Mouse (Mus musculus): ENCODE results near the gene Tbx2.

The Tbx2 gene

DNA sequence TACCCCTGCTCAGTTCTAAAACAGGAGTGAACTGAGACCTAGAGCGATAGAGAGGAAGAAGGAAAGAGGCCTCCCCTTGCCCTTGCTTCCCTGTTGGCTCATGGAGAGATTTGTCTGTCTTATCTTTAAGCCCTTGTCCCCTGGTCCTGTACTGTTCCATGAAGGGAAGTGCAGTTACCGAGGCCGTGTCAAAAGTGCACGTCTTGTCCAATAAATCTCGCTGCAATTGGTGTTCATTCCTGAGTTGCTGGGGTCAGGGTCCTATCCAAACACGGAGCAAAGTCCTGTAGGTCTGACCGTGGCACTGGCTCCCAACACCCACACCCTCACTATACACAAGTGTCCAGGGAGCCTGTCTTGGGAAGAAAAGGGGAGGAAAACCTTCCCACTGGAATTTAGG, 6.5 kb upstream of the Tbx2 start:
- DNase-seq = no peak

DNA sequence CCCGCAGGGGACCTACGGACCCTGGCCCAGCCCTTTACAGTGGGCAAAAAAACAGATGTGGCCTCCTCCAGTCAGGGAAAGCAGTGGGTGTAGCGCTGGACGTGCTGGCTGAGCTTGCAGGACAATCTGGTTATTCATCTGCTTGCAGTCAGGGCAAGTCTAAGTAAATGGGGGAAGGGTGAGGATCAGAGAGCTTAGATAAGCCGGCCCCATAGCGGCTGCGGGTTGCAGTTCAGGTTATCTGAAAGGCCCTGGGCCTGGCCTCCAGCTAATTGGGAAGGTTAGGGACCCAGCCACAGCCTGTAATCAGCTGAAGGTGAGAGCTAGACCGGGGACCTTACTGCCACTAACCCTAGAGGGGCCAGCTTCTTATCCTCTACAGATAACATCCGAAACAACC, 5.0 kb upstream of the Tbx2 start:
- DNase-seq = peak; percentile 28

DNA sequence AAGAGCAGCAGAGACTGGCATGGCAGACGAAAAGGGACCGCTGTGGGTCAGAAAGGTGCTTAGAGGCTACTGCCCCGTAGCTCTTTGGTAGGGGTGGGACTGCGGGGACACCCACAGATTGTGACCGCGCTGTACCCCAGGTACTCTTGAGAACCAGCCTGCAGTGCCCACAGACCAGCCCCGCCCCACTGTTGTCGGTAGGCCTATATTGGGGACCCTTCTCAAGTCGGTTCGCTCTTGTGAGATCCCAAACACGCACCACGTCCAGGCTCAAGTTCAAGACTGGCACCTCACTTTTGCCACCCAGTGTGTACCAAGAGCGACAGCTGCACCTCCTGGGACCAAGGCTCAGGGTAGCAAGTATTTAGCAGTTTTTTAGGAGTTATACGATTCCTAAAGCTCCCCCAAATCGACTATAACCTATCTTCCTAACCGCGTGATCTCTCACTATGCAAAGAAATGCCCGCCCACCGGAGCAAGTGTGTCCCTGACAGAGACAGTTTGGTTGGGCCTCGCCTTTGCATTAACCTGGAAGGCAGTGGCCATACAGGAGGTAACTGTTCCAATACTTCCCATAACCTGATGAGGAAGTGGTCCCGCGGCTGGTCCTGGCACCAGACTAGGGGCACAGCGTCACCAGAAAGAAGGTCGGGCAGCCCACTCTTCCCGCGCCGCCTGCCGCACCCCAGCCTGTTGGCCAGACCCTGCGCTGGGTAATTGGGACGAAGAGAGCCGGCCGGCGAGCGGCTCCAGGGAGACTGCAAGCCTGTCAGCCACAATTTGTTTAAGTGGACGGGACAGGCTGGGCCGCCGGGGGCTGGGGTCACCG, 3.4 kb upstream of the Tbx2 start:
- peak; percentile 45 for DNase-seq

DNA sequence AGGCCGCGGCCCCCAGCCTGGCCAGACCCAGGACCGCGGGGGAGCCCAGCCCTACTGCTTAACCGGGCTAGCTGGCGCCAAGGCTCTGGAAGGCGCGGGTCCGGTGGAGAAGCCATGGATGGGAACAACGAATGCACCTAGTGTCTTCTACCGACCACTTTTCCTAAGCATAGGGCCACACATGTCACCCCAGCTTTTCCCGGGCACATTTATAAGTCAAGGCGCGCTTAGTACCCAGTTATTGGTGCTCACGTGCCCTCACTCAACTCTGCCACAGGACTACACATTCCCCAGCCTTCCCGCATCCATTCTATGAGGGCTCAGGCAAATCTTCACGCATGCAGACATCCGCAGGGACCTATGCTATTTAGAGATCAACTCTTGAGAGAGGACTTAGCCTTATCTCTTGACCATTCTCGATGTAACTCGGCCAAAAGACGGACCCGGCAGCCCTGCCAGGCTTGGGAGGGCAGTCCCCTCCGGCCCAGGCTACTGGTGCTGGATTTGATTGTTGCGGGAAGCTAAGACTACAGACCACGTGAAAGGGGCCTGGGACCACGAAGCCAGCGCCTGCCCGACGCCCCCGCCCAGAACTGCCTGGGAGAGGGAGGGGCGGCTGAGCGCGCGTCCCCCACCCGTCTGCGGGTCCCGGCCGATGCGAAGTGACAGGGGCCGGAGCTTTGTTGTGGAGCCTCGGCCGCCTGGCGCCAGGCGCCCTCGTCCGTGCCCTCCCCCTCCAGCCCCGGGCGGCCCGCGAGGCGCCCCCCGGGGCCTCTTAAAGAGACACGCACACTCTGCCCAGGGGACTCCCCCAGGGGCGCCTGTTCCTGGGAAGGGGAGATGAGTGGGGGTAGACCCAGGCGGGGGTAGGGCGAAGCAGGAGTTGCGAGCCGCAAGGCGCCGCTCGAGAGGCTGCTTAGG, 2.6 kb upstream of the Tbx2 start:
- DNase-seq = peak; percentile 73

DNA sequence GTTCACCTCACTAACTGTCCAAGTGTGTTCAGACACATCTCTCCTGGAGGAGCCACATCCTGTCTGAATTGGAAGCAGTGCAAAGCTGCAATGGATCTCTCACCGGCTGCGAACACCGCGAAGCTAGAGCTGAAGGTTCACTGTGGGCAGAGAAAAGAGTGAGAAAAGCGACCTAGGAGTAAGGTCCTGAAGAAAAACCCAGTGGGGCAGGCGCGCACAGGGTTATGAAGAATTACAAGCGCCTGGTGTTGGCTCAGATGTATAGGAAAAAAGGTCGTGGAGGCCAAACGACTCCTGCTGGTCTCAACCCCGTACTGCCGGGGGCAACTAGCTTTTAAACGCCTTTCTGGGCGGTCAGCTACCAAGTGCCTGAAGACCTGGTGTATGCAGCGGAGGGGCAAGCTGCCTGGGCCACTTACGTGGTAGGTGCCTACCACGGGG, 1.4 kb upstream of the Tbx2 start:
- peak; percentile 73 for DNase-seq

DNA sequence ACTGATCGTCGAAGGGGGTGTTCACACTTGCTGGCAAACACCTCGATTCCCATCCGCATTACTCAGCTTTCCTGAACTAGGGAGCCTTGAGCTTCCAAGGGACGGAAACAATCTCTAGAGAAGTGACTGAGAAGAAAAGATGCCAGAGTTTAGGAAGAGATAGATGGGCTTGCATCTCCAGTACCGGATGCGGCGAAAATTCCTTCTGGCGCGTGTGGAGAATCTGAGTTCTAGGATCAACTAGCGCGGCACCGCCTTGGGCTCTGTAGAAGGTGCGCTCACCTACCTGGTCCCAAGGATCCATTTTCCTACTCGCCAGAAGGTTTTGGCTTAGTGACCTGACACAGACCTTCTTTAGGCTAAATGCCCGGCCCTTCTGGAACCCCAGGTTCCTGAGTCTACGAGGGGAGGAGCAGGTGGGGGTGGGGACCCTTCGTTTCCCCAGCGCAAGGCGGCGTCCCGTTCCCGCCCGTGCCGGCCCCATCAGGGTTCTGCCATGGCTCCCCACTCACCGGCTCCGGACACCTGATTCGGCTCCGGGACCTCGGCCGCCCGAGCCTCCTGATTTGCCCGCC, 608 bp upstream of the Tbx2 start:
- DNase-seq = peak; percentile 66

DNA sequence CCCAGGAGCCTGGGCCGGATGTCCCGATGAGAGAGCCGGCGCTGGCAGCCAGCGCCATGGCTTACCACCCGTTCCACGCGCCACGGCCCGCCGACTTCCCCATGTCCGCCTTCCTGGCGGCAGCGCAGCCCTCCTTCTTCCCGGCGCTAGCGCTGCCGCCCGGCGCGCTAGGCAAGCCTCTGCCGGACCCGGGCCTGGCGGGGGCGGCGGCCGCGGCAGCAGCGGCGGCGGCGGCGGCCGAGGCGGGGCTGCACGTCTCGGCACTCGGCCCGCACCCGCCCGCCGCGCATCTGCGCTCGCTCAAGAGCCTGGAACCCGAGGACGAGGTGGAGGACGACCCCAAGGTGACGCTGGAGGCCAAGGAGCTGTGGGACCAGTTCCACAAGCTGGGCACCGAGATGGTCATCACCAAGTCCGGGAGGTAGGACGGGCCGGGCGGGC, 750 bp downstream of the Tbx2 start:
- DNase-seq = peak; percentile 64

DNA sequence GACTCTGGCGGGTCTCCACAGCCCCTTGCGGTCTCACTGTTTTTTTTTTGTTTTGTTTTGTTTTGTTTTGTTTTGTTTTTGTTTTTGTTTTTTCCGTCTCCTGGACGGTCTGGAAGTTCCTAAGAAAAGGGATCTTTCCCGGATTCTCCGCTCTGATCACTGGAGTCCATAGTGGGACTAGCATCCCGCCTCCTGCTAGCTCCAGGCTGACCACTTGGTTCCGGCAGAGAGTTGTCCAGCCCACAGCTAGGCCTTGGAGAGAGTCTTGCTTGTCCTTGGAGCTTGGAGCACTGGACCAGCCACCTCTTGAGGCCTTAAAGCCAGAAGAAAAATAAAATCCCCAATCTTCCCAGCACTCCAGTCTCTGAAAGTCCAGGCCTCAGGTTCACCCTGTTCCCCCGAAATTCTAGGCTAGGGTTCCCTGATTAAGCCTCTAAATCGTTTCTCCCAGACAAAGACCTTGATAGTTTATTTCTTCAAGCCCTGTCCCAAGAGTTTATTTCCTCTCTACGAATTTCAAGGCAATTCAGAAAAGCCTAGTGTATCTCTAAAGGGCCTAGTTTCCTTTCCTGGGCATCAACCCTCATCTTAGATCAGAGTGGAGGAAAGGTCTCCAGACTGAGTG, 1.5 kb downstream of the Tbx2 start:
- DNase-seq = peak; percentile 32

DNA sequence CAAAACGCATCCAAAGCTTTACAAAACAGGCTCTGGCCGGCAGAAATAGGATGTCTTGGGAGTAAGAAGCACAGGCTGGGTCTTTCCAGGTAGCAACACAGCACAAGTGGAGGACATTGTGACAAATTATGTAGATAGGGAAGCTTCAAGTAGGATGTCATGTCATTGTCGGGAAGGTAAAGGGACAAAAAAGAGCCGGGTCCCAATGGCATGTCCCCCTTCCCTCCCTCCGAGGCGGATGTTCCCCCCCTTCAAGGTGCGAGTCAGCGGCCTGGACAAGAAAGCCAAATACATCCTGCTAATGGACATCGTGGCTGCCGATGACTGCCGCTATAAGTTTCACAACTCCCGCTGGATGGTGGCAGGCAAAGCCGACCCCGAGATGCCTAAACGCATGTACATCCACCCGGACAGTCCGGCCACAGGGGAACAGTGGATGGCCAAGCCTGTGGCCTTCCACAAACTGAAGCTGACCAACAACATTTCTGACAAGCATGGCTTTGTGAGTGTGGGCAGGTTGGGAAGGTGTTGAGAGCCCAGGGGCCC, 2.1 kb downstream of the Tbx2 start:
- DNase-seq = peak; percentile 51

DNA sequence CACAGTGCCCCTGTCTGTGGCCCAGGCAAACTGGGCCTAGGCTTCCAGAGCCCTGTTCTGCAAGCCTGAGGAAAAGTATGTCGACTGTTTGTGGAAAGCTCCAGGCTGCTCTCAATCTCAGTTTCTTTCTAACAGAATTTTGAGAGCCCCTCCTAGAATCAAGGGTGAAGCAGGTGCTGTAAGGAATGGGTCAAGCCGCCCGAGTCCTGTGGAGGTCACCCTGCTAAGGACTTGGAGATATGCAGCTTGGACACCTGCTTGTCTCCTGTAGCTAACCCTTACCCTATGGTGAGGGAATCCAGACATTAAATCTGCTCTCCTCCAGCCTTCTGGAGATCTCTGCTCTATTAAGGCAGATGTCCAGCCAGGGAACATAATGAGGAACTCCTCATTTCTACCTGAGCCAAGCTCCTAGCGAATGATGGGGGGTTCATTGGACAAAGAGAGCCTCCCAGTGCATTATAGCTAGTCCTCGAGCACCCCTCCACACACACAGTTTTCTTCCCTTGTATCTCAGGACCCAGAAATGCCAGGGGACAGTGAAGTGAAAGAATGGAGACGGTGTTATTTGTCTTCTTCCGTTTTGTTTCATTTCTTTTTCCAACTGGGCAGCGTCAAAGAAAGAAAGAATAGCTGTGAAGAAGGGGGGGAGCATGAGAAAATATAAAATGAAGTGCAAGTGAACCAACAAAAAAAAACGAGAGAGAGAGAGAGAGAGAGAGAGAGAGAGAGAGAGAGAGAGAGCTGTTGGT, 2.8 kb downstream of the Tbx2 start:
- no peak for DNase-seq

DNA sequence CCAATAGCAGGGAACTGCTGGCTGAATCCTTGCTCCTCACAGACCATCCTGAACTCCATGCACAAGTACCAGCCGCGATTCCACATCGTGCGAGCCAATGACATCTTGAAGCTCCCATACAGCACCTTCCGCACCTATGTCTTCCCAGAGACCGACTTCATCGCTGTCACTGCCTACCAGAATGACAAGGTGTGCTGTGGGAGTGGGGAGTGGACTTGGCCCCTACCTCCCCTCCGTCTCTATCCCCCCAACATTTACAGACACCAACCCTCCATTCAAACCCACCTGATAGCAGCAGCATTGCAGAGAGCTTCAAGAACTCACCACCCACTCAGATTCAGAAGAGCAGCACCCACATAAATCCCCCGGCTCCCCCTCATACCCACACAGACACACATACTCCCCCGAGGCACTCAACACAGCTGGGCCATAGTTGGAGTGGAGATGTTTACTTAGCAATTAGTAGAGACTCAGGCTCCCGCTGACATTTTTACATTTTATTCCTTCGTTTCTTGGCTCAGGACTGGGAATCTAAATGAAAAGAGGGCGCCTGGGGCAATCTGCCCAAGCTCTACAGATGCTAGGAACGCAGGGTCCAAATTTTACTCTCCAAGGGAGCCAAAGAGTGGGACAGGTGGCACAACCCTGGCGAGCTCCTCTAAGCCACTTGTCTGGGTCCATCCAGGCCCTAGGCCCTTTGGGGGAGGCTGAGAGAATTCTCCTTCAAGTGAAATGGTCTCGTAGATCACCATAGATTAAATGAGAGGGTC, 3.6 kb downstream of the Tbx2 start:
- peak; percentile 29 for DNase-seq

DNA sequence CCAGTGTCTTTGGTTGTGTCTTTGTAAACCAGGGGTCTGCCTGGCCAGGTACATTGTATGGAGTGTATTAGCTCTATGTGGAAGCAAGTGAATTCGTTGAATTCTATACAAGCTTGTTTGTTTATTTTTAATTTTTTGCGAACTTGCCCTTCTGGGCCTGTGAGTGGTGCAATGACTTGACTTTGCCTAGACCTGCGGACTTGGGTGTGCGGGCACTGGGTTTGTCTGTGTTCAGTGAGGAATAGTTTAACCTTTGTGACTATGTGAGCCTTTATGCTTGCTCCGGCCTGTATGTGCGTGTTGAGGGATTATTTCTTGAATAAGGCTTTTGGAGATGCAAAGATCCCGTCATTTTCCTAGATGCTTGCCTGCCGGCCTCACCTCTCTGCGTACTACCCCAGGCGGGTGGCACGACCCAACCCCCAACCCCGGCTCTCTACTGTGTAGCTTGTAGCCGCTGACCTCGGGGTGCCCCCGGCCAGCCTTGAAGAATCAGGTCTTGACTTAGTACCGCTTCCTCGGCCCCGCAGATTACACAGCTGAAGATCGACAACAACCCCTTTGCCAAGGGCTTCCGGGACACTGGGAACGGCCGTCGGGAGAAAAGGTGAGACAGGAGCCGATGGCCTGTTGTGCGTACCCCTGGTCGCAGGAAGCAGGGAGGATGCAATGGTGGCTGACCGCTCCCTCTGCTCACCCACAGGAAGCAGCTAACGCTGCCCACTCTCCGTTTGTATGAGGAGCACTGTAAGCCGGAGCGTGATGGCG, 4.4 kb downstream of the Tbx2 start:
- peak; percentile 55 for DNase-seq

DNA sequence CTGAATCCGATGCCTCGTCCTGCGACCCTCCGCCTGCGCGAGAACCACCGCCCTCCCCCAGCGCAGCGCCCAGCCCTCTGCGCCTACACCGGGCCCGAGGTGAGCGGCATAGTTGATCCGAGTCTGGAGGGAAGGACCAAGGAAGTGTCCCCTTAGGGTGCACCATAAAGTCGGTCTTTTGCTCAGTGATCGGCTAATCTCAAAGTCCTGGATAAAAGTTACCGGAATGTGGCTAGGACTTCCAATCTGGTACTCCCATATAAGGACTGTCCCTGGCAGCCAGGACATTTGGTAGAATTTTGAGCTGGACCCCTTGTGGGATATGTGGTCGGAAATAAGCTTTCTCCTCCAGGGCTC, 4.9 kb downstream of the Tbx2 start:
- DNase-seq = no peak

DNA sequence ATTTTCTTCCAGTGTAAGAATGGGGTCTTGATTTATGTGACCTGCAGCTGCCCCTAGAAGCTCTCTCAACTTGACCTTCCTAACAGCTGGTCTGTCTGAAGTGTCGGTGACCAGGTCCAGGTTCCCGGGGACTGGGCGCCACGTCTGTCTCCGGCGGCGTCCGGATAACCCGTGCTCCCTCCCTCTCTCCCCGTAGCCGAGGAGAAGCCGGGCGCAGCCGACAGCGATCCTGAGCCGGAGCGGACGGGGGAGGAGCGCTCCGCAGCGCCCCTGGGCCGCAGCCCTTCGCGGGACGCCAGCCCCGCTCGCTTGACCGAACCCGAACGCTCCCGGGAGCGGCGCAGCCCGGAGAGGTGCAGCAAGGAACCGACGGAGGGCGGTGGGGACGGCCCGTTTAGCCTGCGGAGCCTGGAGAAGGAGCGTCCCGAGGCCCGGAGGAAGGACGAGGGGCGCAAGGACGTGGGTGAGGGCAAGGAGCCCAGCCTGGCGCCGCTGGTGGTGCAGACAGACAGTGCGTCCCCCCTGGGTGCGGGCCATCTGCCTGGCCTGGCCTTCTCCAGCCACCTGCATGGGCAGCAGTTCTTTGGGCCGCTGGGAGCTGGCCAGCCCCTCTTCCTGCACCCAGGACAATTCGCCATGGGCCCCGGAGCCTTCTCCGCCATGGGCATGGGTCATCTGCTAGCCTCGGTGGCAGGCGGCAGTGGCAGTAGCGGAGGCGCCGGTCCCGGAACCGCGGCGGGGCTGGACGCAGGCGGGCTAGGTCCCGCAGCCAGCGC, 5.5 kb downstream of the Tbx2 start:
- peak; percentile 51 for DNase-seq

DNA sequence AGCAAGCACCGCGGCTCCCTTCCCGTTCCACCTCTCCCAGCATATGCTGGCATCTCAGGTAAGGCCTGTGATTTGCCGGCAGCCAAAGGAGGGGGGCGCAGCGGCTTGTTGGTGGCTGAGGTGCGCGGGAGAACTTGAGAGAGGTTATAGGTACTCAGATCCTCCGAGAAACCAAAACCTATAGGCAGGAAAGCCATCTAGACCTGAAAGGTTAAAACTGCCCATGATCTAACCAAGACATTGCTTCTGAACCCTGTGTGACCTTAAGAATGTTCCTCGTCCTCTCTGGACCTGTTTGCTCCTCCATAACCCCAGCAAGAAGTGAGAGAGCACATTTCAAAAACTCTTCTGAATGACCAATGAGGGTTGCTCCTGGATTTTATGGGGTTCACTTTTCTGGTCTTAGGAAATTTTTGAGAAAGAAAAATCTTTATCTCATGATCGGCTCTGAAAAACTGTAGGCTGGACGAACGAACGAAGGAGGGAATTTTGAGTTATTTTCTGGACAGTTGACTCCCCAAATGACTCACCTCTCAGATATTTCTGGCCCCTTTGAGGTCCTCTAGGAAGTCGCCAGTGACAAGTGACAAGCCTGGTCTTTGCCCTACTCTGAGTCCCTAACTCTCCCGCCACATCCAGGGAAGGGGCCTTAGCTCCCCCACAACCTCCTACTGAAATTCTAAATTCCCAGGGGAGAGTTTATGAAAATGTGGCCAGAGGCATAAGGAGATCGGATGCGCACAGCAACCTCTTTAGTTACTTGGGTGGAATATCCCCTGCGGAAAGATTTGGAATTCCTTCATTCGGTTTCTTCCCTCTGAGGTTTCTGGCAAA, 6.3 kb downstream of the Tbx2 start:
- DNase-seq = peak; percentile 28

DNA sequence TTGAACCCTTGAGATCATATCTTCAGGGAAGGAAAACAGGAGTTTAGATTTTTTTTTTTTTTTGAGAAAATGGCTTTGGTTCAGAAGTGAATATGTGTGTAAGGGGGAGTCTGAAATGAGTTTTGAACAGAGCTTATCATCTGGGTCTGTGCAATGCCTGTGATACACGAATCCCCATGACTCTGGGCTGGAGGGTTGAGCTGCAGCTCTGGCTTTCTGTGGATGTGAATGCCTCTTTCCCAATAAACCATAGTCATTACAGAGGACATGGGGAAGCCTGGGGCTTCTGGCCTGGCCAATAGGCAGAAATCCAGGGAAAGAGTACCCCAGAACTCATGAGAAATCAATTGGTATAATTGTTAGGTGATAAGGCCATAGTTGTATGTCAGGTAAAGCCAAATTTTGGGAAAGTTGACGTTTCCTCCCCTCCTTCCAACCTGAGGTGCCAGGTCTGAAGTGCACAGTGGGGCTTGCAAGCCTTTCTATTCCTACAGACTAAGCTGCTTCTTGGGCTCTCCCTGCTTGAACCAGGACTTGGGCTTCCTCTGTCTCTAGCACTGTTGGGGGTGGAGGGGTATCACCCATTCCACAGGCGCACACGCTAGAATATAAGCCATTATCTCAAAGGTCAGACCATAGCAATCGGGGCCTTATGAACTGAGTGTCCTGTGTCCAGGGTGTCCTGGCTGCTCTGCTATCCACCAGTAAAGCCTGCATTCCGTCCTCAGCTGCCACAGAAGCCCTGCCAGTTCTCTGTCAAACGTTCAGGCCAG, 7.1 kb downstream of the Tbx2 start:
- DNase-seq = peak; percentile 48

DNA sequence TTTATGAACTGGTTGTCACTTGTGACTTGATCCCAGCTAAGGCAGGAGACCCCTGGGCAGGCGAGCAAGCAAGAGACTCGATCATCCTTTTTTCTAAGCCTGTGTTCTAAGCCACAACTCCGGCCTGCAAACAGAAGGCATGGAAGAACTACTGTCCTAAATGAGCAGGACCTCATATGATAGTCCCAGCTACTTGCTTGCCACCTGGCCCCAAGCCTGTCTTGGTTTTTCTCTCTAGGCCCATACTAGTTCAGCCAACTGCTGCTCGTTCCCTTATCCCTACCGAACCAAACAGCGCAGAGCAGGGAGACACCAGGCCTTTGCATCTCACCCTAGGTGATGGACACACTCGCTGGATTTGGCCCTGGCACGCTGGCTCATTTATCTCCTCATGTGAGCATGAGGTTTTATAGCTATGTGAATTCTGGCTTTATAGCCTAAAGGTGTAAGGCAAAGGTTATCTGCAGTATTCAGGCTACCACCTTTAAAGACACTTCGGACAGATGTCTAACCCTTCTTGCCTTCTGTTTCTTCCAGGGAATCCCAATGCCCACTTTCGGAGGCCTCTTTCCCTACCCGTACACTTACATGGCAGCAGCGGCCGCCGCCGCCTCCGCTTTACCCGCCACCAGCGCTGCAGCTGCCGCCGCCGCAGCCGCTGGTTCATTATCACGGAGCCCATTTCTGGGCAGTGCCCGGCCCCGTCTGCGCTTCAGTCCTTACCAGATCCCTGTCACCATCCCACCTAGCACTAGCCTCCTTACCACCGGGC, 7.9 kb downstream of the Tbx2 start:
- DNase-seq = peak; percentile 35

Measured in lung, postnatal 10 days (tissue).